Mouse (Mus musculus): Measurements from ENCODE around the gene Acsl5. TPM values are rescaled to one million over a fixed set of nuclear protein-coding genes. Genes with fewer than 3 reads are reported as not detected.

Acsl5 gene
- total RNA-seq, 2 experiments from 2014 or later: 17.6 to 20.1 TPM

DNA sequence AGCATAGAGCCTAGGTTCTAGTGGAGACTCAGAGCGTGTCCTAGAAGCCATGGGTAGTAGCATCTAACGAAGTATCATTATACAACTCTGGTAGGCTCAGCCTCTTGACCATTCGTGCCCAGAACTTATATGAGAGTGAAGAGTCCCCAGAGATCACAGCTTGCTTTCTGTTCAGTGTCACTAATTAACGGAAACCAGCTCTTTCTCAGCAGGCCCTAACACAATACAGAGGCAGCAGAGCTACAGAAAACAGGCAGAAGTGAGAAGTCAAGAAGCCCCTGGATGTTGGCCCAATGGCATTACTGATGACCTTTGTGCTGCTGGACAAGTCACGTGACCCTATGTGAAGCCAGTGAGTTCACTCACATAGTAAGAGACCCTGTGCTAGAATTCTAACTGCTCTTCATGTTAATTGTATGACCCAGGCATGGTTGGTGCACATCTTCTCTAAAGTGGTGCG, 10.5 kb upstream of the Acsl5 start, which contains the start of gene Gucy2g:
Gene Gucy2g (minus strand): TSS at position 51 of the 460 bp plus-strand sequence.
- DNase-seq: no peak

DNA sequence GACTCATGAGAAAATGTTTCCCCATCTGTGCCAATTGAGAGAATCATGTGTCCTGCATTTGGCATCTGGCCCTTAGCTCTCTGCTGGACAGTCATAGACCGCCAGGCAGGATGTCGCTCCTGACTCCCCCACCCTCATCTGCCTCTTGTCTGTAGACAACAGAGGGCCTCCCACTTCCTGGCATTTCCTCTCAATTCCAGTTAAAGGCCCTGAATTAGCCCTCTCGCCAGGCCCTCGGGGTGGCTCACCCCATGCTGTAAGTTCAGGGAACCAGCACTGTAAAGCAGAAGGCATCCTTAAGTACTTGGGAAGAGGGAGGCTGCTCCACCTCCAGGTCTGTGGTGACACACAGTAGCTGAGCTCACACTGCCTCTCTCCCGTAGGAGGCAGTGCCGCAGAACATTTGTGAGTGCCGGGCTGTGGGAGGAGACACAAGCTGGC, 6.9 kb upstream of the Acsl5 start:
- DNase-seq: peak; percentile 86

DNA sequence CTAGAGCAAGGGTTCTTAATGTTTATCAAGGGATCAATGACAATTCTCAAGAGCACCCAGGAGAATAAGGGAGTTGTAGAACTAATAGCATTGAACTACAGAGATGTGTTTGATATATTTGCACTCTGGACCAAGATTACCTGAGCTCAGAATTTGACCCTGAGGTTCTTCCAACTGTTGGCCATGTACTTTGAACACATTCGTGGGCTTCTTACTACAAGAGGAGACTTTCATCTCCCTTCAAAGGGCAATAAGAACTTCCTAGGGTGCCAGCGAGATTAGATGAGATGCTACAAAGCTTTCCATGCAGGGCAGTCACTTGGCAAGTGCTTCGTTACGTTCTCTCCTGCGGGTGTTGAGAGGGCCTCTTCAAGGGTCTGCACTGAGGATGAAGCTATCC, 4.2 kb upstream of the Acsl5 start:
- DNase-seq: no peak

DNA sequence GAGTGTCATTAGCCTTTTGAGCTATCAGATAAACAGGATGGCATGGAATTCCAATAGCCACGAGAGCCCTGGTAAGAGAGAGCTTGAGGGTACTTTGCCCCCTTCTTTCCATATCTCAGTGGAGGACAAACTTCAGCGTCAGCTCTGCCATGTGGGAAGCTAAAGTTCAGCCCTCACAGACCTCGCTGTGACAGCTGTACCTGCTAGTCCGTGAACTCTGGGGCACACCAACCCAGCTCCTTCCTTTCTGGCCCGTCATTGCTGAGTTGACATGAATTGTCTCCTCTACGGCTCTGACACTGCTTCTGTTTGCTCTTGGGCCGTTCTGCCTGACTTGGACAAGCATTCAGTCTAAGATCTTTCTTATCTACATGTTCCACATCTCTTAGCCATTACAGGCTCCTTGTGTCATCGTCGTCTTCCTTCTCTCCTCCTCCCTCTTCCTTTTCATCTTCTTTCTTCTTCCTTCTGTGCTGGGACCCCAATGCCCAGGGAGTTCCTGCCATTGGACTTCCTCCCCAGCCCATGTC, 3.7 kb upstream of the Acsl5 start:
- DNase-seq: no peak

DNA sequence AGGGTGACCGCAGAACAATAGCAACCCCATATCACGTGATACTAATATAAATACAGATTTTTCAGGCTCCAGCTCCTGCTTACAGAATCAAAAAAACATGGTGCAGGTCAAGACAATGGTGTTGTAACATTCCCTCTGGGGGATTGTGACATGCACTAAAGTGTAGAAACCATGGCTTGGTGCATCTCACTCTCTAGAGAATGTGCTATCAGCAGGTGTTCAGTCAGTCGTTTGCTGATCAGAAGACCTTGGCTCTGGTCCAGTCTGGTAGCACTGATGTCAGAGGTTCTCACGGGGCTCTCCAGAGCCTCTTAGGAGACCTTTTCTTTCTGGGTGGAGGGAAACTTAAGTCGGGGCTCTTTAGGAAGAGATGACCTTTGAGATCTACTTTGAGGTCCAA, 1.3 kb upstream of the Acsl5 start:
- no peak for DNase-seq

DNA sequence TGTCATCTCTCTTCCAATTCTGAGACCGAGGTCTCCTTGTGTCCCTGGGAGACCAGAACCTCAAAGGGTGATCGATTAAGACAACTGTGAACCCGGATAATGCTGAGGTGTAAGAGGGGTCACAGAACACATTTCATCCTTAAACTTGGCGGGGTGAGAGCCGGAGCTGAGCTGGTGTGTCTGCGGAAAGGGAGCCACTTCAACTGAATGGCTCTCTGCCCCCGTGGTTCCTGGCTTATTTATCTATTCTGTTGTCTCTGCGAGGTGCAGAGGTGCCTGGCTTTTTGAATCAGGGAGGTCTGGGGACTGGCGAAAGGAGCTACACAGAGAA, 1.5 kb downstream of the Acsl5 start:
- no peak for DNase-seq

DNA sequence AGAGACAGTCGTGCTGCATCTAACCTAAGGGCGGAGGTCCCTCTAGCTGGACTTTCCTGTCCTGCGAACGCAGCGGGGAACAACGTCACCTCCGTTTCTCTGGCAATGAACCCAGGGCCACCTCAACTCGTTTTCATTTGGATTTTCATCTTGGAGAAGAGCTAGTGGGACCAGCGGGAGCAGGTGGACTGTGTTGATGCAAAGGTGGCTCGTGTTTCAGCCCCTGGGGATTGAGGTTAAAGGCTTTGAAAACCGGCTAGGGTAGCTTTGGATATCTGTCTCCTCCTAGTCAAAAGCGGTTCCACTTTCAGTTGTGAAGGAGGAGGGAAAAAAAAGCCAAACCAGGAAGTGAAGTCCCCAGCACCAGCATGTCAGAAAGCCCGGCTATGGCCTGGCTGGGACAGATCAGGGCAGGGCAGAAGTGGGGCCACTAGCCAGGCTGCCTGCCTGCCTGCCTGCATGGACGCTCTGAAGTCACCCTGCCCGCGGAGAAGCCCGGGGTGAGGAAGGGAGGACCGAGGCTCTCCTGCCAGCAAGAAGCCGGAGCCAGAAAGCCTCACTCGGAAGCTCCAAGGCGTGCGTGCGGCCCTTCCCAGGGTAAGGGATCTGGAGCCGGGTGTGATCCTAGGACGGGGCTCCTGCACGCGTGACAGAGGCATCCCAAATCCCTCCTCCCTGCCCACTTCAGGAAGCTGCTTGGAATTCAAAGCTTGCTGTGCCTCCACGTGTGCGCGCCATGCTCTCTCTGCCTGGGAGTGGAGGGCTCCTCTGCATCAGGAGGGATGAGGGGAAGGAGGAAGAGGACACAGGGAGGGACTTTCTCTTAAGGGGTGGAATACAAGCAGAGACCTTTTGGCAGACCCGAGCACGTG, 2.1 kb downstream of the Acsl5 start:
- peak; percentile 64 for DNase-seq

DNA sequence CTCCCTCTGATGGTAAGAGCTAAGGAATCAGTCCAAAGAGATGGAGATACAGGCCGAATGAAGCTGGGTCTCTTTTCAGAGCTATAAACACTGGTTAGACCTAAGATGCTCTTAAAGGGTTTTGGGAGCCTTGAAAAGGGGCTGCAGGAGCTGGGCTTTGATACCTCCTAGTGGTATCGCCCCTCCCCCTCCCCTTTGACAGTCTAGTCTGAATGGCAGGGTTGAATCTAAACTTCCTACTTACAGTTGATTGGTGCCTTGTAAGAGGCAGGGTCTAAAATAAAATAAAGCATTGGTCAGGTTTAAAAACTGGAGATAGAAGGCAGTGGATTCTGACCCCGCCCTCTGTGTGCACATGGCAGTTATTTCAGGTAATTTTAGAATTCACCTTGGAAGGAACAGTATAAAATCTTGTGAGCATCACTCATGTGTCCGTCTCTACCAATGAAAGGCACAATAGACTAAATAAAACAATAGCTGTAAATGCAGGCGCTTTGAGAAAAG, 2.8 kb downstream of the Acsl5 start:
- DNase-seq: peak; percentile 26

DNA sequence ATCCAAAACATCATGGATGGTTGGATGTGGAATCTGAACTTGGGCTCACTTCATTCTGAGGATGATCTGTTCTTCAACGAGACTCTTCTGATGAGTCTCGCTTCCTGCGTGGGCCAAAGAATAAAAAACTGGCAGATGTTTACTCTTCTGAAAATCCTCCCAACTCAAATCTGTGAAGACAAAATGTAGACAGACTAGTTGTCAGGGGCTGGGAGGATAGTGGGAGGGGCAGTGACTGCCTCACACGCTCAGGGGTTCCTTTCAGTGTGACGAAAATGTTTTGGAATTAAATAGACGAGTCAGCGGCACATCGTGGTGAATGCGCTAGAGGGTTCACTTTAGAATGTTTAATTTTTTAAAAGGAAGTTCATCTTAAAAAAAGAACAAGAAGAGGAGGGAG, 4.4 kb downstream of the Acsl5 start:
- DNase-seq: no peak

DNA sequence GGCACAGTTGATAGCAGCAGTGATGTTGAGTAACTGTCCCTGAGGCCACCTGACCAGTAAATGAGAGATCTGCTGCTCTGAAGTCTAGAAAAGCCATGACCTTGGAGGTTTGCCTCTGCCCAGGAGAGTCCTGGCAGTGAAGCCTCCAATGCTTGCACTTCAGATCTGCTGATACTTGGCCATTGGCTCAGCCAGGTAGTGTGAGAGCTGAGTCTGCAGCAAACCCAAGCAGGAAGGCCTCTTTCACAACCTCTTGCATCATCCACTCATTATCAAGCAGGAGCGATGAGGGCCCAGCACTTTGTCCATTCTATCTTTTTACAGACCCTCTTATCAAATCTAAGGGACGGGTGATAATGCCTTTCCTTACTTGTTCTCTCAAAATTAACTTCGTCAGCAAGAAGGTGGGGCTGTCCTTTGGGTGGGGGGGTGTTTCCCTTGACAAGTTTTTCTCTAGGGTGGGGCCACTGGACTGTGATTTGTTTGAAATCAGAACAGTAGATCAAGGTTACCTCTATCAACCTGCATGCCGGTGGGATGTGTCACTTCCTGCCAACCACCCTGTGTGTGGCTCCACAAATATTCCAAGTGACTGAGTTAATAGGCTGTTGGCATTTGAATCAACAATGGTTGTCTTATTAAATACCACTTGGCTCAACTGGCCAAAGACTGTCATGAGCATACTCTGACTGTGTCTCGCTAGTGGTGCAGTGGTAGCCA, 6.1 kb downstream of the Acsl5 start:
- no peak for DNase-seq

DNA sequence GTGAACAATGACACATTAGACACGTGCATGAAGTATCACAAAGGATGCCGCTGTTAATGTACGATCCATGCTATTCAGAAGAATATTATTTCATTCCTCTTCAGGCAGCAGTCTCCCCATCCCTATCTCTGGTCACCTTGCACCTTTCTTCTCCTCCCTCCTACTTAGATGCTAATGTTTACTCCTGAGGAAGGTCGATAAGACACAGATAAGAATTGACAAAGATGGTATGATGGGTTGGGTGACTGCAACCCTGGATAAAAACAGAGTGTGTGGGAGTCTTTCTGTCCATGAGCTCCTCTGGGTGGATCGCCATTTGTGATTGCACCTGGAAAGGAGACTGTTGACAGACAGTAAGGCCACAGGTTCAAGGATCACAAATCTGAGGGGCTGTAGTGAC, 6.8 kb downstream of the Acsl5 start:
- no peak for DNase-seq

DNA sequence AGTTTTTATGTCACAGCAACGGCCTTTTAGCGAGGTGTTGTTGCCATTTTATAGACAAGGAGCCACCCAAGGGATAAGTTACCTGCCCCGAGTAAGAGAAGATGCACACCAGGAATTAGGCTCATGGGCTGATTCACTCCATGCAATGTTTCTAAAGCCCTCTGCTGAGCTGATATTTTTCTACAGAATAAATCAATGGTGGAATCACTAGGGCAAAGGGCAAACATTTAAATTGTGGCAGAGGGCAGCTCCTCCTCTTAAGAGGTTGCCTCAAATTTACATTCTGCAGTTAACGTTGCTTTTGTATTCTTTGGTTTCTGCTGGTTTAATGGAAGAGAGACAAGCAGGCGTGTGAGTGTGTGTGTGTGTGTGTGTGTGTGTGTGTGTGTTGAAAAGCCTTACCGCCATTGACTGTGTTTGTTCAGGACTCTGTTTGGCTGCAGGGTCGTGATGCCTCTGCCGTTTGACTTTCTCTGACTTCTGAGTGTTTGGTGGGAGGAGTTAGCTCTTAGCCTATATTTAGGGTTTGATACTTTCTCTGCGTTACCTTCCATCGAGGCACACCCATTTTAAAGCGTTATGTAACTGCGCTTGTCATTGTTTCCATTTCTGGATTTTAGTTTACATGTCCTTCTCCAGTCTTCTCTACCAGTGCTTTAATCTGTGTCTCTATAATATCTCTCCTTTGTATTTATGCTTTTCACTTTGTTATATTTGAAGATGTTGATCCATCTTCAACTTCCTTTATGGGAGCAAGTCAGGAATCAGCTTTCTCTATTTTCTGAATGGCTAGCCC, 8.8 kb downstream of the Acsl5 start:
- DNase-seq: no peak

DNA sequence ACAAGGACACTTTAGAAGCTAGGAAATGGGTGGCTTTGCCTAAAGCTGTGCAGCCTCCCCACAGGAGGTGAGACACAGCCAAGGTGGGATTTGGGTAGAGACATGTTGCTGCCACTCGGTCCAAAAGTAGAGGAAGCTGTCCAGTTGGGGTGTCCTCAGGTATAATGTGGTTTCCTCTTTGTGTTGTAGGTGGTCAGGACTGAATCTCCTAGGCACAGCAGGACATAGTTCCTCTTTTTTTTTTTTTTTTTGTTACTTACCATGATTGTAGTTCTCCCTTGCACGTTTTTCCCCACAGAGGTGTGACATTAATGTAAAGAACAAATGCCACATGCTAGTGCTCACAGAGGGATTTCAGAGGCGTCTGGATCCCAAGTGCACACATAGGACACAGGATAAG, 13.5 kb downstream of the Acsl5 start:
- no peak for DNase-seq

DNA sequence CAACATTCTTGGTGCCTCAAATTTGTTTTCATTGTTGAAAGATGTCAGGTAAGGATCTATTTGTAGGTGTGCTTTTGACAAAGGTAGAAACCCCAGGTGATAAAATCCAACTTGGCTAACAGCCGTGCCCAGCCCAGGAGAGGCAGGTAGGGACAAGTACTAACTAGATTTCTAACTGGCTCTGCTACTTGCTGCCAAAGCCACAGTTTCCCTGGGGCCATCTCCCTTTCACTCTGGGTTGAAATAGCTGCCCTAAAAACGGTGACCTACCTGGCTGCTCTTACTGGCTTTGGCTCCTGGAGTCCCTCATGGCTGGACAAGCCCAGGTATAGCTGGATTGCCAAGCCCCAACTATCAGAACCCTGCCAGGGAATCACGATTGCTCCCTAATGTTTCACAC, 15.0 kb downstream of the Acsl5 start:
- DNase-seq: no peak

DNA sequence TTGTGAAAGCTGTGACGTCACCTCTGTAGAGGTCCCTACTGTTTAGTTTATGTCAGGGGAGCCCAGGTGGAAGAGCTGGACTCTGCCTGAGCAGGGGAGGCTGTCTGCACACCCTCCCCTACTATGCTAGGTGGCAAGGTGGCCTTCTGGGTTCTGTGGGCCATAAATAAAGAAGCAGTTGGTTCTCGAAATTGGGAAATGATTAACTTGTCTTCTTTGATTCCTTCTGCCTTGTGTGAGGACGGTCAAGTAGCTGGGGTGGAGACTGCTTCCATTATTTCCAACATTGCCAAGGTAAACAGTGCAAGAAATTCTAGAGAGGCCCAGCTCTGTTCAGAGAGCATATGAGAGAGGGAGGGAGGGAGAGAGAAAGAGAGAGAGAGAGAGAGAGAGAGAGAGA, 16.4 kb downstream of the Acsl5 start:
- no peak for DNase-seq

DNA sequence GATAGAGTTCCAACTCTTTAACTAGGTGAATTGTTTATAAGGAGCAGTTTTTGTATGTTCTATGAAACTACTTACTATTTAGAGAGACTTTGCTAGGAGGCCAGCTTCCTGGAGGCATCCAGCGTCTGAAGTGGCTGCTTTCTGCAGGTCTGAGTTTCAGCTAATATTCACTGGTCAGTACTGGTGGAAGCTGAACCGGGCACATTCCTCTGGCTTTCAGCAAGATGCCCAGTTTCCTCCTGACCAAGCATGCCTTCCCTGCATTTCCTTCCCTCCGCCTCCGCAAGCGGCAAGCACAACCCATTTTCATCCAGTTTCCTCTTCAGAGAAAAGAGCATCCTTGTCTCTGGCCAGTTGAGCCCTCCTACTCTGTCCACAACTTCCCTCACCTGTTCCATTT, 17.3 kb downstream of the Acsl5 start:
- no peak for DNase-seq

DNA sequence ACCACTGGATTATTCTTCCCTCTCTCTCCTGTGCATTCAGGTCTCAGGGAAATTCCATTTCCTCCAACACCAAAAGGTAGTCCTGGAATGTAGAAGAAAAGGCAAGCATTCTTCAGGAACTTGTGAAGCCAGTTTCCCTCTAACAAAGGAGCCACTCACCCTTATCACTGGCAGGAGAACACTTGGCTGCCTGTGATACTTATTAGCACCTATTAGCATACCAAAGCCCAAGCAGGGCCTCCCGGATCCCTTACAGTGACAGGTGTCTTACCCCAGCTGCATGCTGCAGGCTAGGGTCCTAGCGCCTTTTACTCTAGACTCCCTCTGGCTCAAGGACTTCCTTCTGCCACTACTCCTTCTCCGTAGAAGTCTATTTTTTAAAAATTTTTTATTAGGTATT, 19.7 kb downstream of the Acsl5 start:
- no peak for DNase-seq

DNA sequence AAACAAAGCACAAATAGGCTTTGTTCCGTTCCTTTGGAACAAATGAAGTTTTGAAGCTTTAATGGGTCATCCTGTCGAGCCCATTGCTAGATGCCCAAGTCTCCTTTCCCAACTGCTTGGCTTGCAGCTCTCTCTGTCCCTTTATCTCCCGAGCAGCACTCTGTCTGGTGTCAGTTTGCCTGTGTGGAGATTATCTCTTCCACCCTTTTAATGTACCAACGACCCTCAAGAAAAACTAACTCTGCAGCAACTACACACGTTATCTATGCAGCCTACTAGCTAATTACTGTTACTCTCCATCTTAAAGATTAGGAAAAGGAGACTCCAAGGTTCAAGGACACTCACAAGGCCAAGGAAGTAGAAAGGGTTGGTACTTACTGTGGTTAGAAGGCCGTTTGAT, 21.6 kb downstream of the Acsl5 start:
- no peak for DNase-seq

DNA sequence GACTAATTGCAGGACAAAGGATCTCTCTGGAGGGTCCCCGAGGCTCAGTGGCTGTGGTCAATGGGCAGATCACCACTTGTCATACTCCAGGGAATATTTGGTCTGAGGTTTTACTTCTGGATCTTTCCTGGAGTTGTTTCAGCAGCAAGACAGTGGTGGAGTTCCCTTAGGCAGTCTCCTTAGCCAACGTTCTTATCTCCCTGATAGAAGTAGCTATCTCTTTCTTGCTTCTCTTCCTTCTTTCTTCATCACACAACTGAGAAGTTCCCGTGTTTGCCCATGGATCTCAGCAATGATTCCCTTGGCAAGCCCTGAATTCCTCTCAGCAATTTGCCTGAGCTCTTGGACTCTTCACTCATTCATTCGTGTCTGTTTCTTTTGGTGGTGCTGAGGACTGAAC, 24.4 kb downstream of the Acsl5 start:
- no peak for DNase-seq

DNA sequence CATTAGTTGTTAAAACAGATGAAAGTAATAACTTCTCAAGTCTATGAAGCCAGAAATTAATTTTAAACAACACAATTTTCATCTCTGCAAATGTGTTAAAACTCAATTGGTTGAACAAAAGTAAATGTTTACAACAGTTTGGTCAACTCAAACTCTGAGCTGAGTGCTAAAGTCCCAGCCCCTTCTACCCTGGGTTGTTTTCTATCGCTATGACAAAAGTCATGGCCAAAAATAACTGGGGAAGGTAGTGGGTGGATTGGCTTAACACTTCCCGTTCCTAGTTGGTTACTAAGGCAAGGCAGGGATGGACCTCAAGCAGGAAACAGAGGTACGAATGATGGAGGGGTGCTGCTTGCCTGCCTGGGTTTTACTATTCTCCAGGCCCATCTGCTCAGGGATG, 25.0 kb downstream of the Acsl5 start:
- no peak for DNase-seq

DNA sequence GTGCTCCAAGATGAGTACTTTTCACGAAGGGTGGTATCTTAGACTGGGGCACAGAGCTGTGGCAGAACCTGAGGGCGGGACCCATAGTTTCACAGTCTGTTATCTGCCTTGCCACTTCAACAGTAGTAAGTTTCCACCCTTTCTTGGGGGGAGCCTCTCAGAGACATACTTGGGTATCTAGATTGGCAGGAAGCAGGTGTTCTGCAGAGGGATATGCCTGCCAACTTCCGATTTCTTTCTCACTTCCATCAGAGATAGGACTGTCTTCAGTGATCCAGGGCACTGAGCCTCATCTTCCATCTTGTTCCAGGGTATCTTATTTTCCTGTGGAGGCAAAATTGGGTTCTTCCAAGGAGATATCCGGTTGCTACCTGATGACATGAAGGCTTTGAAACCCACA, 32.4 kb downstream of the Acsl5 start:
- no peak for DNase-seq

DNA sequence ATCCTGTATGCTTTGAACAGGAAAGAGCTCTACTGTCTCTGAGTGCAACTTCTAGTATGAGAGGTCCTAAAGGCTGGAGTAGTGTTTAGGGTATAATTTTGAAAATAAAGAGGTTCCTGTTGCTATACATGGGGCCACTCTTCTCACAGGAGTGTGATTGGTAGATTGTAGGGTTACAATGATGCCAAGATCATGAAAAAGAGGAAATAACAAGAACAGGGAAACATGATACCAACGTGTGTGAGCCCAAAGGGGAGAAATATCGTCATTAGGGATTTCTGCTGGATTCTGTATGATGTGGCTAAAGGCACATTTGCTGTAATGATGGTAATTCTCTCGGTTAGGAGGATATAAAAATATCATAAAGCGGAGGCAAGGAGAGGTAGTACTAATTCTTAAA, 34.3 kb downstream of the Acsl5 start:
- no peak for DNase-seq

DNA sequence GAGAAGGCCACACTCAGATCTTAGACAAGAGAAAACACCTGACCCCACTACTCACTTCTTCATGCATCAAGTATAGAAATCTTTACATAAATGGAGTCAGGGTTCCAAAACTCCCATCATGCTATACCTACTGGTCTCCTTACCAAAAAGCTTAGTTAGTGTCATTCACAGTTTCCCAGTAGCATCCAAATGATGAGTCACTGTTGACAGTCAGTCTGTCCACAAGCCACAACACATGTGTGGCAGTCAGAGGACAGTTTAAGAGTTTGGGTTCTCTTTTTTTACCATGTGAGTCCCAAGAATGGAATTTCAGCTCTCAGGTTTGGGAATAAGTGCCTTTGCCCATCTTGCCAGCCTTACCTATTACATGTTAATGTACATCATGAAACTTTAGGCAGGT, 37.2 kb downstream of the Acsl5 start:
- no peak for DNase-seq

Measured in heart, postnatal 4 days (tissue).